Mouse (Mus musculus): ENCODE measurements around the gene Ostm1.

DNA sequence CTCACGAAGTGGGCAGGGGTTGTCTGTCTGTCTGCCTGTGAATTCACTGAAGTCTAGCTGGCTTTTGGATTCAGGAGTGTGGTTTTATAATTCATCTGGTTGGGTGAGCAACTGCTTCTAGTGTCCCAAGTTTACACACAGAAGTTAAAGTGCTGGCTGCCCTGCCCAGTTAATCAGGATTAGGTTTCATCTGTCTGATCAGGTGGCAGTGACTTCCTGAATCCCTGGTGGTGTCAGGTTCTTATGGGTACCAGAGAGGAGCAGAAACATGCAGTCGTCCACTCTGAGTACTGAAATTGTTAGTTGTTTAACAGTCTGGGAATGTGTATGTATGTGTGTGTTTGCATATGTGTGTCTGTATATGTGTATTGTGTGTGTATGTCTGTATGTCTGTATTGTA, 108.5 kb downstream of the Ostm1 start:
- TF ChIP-seq EP300 (IDR thresholded peaks at IDR 0.05): no peak
- TF ChIP-seq CTCF (IDR thresholded peaks at IDR 0.05): no peak
